Mouse (Mus musculus) T-helper 17 cell (primary cell): ENCODE data around the gene Tspan3.

ENCODE experiments used
- in situ Hi-C, 2 experiments: fragments of 300-600 bp; cut with MboI, MseI; formaldehyde crosslinking; loops; 1 replicate in 1 of 2; 2 replicates in 1 of 2; pipeline ENCODE4 v1.15.1; 2025; ENCODE audit warnings: high pct_unique_total_duplicates in 2 of 2

Tspan3 gene

DNA sequence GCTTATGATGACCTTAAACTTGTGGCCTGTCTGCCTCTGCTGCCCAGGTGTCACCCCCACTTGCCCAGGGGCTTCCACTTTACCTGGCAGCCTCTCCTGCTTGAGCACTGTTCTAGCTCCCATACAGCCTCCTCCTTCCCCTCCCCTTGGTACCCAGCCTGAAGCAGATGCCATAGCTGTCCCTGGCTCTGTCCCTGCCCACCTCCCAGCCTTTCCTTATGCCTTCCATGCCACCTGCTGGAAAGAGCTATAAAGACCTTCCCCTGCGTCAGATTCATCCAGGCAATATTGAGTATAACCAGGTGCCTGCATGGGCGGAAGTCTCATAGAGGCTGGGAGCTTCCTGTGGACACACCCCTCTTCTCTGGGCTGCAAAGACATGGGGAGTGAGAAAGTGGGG is 45.6 kb downstream of the Tspan3 start:
- in situ Hi-C loops: loop anchor here (5.0 to 10.0 kb wide), 3 partner anchors 32 to 1305 kb away; partner anchors contain the start of gene Pstpip1 (in 1 of the 2)

DNA sequence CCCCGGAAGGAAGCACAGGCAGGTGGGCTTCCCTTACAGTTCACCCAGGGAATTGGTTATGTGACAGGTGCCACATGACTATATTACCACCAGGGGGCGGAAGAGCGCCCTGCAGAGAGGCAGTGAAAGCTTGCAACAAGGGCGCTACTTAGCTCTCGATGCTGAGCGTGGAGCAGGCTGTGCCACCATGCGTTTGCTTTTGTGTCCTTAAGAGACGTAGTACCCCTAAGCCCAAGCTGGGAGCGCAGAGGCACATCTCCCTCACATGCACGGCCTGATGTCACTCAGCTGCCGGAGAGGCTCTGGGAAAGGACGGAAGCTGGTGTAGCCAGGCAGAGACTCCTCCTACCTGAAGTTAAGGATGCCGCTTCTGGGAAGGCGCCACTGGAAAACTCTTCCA is 46.7 kb downstream of the Tspan3 start:
- in situ Hi-C loops: loop anchor here in 1 of 2 experiments (5.0 kb wide), 1 partner anchor 36 kb away; no protein-coding TSS in a partner anchor

DNA sequence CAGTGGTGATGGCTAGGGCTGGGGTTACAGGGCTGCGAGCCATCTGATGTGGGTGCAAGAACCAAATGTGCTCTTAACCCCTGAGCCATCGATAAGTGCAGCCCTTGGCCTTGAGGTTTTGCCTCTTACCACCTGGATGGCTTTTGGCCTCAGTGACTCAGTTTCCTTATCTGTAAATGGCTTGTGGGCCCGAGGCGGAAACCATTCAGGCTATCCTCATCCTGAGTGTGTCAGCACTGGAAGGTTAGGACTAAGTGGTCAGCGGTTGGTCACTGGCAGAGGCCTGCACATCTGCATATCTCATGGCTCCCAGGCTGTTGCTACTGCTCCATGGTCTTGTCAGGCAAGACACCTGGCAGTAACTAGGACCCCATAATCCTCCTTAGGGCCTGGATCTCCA is 47.2 kb downstream of the Tspan3 start:
- in situ Hi-C loops: loop anchor here in 1 of 2 experiments (5.0 kb wide), 1 partner anchor 36 kb away; no protein-coding TSS in a partner anchor

DNA sequence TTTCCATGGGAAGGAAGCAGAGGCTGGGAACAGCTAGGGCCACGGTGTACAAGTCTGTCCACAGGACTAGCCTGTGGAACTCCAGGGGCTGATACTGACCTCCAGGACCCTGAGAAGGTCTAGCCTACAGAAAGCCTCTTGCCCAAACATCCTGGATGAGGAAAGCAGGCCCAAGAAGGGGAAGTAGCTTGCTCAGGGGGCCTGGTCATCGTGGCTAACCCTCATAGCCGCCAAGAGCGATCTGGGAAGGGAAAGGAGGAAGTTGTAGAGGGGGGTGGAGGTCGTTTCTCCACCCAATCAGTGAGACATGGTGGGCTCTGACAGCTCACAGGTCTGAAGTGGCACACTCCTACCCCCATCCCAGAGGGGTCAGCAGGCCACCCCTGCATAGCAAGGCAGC is 57.1 kb downstream of the Tspan3 start:
- in situ Hi-C loops: loop anchor here in 1 of 2 experiments (10.0 kb wide), 1 partner anchor 1867 kb away; no protein-coding TSS in a partner anchor

DNA sequence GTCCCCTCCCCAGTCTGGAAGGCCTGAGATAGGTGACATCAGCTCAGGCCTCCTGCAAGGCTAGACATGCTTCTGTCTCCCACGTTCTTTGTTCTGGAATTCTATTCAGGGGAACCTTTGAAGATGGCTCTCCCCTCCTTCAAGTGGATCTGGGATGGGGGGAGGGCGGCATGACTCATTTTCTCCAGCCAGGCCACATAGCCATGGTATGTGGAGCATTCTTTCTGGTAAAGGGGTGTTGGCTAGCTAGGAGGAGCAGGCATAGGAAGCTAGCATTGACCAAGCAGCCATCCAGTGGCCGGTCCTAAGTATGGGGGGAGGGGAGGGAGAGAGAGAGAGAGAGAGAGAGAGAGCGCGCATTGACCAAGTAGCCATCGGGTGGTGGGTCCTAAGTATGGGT is 57.8 kb downstream of the Tspan3 start:
- in situ Hi-C loops: loop anchor here in 1 of 2 experiments (10.0 kb wide), 1 partner anchor 1867 kb away; no protein-coding TSS in a partner anchor

DNA sequence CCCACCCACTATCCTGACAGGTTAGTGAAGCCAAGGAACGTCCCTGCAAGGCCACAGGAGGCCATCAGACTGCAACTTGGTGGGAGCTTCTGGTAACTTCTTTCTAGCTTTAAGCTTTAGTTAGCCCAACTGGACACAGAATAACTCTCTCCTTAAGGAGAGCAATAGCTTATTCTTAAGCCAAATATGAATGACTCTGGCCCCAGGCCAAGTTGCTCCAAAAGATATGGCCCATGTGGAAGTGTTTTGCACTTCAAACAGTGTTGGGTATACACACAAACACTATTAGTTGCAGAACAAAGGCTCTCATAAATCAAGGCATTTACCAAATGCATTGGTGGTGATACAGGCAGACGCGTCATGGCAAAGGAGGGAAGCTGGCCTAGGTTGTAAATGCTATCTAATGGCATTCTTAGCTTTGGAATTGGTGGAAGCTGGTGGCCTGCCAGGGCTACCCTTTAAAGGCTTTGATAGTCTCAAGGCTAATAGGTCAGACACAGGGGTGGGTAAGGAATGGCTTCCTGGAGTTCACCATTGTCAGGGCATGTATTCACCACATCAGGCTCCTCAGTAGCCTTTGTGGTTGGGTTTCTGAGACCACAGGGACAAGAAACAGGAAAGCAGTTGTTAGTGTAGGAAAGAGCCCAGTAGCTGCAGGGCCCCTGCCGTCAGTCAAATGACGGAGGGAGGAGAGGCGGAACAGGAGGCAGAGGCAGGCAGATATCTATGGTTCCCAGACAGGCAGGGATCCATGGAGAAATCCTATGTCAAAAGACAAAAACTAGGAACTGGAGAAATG is 58.8 kb downstream of the Tspan3 start:
- in situ Hi-C loops: loop anchor here in 1 of 2 experiments (10.0 kb wide), 1 partner anchor 1868 kb away; no protein-coding TSS in a partner anchor

DNA sequence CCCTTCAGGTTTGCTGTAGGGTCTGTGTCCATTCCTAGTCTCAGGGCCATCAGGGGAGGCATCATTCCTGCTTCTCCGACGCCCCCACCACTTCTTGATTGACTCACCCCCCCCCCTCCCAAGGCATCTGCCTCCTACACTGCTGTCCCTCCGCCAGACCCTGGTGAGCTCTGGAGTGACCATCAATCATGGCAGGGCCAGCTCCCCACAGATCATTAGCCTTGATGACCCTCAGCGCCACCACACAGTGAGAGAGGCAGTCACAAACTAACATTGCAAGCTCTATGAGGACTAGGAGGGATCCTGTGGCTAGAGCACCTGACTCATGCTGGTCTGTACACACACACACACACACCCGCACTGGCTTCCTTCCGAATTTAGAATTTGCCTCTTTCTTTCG is 60.4 kb downstream of the Tspan3 start:
- in situ Hi-C loops: loop anchor here in 1 of 2 experiments (10.0 kb wide), 1 partner anchor 1870 kb away; no protein-coding TSS in a partner anchor

DNA sequence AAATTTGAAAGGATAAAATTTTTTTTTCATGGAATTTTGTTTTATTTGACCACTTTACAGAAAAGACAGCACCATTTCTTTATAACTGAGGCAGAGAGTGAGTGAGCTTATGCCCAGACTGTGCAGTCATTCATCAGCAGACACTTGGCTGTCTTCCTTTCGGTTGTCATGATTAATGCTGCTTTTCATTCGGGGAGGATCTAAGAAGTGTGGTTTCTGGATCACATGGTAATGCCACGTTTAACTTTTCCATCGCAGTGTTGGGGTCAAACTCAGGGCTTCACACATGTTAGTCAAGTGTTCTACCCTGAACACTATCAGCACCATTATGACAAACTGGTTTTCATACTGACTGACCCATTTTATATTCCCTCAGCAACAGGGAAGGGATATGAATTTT is 64.3 kb downstream of the Tspan3 start:
- in situ Hi-C loops: loop anchor here in 1 of 2 experiments (10.0 kb wide), 1 partner anchor 1874 kb away; no protein-coding TSS in a partner anchor

DNA sequence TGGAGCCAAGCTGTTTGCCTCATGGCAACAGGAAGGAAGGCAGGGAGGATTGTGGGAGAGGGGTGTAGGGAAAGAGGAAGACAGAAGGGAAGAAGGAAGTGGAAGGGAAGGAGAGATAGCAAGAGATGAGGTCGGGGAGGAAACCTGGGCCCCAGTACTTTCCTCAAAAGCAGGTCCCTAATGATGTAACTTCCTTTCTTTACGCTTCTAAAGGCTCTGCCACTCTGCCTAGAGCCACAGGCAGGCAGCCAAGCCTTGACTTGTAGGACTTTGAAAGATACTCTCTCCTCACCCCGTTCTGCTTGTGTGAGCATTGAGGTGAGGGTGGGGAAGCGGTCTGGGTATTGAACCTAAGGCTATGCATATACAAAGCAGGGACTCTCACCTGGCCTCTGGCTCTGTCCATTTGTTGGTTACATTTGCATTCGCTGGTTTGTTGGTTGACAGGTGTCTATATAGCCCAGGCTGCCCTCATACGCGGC is 65.2 kb downstream of the Tspan3 start:
- in situ Hi-C loops: loop anchor here in 1 of 2 experiments (10.0 kb wide), 1 partner anchor 1875 kb away; no protein-coding TSS in a partner anchor

DNA sequence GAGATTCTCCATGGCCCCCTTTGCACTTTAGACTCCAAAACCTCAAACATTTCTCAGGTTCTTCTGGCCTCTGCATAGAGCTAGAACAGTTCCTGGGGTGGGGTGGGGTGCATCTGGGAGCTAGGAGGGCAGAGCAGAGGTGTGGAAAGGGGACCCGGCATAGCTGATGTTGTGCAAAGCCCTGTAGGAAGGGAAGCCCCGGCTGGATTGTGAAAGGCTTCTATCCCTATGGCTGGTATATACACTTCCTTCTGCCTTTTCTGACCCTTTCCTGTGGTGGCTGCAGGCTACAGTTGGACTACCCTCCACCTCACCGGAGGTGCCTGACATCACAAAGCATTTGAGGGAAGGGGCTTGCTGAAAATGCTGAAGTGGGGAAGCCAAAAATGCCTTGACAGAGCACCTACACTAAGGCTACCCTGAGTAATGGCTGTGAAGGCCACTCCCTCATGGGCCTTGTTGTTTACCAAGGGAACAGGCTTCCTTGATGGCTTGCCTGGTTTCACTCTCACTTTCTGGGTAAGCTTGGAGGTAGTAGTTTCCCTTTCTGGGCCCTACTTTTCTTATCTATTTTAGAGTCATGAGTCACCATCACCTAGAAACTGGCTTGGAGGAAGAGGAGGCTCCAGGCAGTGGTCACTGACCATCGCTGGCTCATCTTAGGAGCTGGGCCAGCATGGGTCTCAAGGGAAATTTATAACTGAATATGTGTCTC is 67.5 kb downstream of the Tspan3 start:
- in situ Hi-C loops: loop anchor here in 1 of 2 experiments (10.0 kb wide), 1 partner anchor 1363 kb away; the partner anchor contains the start of gene Wdr61

DNA sequence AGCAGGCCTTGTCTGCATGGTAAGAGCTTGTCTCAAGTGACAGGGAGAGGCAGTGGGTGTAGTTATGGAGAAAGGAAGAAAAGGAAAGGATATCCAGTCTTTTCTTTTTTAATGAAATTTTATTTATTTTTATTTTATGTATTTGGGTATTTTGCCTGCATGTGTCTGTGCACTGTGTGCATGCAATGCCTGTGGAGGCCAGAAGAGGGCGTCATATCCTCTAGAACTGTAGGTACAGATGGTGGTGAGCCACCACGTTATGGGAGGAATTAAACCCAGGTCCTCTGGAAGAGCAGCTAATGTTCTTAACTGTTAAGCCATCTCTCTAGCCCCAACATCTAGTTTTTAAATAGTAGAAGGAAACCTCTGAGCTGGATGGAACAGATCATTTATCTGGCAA is 73.2 kb downstream of the Tspan3 start:
- in situ Hi-C loops: loop anchor here in 1 of 2 experiments (10.0 kb wide), 1 partner anchor 1357 kb away; the partner anchor contains the start of gene Wdr61

DNA sequence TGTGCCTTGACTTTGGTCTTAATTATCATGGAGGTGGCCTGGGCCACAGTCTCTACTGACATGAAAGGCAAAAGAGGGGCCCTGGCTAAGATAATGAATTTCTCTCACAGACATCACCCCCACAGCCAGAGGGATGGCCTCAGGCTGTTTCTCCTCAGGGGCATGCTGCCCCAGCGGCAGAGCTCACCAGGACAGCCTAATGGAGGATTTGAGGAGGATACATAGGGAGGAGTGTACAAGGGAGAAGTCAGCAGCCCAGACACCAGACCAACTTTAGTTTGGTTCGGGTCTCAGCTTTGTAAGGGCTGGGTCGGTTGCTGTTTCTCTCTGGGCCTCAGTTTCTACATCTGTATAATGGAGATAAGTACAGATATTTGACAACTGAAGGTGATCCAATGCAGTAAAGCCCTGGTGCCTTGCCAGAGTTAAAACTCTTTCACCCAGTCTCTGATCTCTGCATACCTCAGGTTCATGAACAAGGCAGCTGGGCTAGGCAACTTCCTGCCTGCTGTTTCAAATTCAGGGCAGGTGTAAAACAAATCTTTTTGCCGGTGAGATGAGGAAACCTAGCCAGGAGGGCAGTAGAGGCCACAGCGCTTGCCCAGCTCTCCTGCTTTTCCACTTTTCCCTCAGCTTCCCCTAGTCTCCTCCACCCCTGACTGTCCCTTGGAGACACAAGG is 74.6 kb downstream of the Tspan3 start:
- in situ Hi-C loops: loop anchor here in 1 of 2 experiments (10.0 kb wide), 1 partner anchor 1356 kb away; the partner anchor contains the start of gene Wdr61

DNA sequence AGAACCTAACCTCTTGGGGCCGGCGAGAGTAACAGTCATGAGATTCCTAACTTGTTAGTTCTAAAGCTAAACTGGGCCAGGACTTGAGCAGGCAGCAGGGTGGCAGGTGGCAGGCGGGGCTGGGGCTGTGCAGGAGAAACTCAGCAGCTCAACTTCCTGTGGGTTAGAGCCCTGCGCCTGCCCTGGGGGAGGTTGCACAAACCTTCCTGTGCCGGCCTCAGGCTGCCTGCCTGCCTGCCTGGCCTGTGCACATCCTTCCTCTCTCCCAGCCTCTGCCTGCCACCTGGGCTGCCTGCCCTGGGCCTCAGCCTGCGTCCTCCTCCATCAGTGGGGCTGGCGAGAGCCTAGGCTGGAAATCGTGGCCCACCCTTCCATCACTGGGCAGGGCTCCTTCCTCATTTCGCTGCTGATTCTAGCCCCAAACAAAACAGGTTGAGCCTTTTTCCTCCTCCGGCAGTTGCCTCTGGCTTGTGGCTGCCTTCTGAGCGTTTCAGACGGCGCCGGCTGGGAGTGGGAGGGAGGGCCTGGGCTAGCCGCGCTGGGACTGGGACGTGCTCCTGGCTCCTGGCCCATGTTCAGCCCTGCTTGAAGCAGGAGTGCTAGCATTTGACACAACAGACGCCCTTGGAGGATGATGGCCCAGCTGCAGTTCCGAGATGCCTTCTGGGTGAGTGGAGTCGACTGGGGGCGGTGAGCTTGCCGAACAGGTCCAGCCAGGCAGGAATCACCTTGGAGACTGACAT is 75.3 kb downstream of the Tspan3 start, which contains the start of gene Pstpip1:
TSS of gene Pstpip1 (plus strand) at position 185 of the 743 bp plus-strand sequence.
- in situ Hi-C loops: loop anchor here (5.0 to 10.0 kb wide), 2 partner anchors 32 to 1355 kb away; partner anchors contain the start of gene Wdr61 (in 1 of the 2)

DNA sequence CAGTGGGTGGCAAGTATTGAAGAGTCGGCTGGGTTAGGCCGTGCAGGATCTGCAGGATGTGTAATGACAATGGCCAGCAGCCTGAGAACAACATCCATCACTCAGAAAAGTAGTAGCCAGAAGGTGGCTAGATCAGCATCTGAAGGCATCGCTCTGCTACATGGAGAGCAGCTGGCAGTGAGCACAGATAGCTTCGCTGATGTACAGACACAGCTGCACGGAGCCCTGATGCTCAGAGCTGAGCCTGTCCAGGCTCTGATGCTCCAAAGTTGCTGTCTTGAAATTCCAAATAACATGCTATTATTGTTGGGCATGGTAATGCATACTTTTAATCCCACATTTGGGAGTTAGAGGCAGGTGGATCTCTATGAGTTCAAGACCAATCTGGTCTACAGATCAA is 78.8 kb downstream of the Tspan3 start:
- in situ Hi-C loops: loop anchor here in 1 of 2 experiments (5.0 kb wide), 1 partner anchor 36 kb away; no protein-coding TSS in a partner anchor
